Mouse (Mus musculus): ENCODE data around the gene Gm20388. TPM values are rescaled to one million over a fixed set of nuclear protein-coding genes. Genes with fewer than 3 reads are reported as not detected.

Gm20388 gene
- total RNA-seq, 1 experiment from 2014 or later = 3.6 TPM

GRCm38 (mm10) chr8:120751226-120752081 is 840.8 kb downstream of the Gm20388 start:
- DNase-seq = no peak

DNA sequence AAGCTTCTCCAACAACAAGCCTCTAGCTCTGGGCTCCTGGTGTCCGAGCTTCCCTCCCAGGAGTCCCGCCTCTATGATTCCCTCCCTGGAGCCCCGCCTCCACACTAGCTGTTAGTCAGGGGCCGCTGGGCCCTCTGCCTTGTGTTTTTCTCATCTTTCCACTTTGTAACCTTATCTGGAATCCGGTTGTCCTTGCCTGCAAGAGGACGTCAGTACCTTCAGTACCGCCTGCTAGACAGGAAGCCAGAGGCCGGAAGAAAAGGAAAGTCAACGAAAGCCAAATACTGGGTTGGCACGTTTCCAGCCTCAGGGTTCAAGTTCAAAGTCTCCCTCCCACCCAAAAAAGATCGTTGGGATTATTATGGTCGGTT is 841.4 kb downstream of the Gm20388 start:
- peak; percentile 75 for DNase-seq

- no peak for DNase-seq
Observed at GRCm38 (mm10) chr8:120753476-120753875, 842.8 kb downstream of the Gm20388 start.

- DNase-seq = no peak
Observed at GRCm38 (mm10) chr8:120755306-120756297, 845.0 kb downstream of the Gm20388 start.

- no peak for DNase-seq
Observed at GRCm38 (mm10) chr8:120758005-120758404, 847.4 kb downstream of the Gm20388 start.

GRCm38 (mm10) chr8:120759847-120760246 is 849.2 kb downstream of the Gm20388 start:
- peak; percentile 35 for DNase-seq

- no peak for DNase-seq
Observed at GRCm38 (mm10) chr8:120760341-120761215, 849.9 kb downstream of the Gm20388 start.

- DNase-seq = no peak
Observed at GRCm38 (mm10) chr8:120763267-120763666, 852.6 kb downstream of the Gm20388 start.

DNA sequence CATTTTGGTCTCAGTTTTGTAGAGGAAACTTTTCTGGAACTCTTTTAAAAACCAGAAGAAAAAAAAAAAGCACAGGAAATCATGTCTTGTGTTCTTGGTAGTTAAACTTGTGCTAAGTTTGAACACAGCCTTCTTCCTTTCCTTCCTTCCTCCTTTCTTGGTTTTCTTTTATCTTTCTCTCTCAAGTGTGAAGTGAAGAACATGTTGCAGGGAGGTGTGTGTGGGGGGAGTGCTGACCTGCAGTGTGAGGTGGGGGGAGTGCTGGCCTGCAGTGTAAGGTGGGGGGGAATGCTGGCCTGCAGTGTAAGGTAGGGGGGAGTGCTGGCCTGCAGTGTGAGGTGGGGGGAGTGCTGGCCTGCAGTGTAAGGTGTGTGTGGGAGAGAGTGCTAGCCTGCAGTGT is 854.0 kb downstream of the Gm20388 start:
- no peak for DNase-seq

- DNase-seq = no peak
Observed at GRCm38 (mm10) chr8:120766622-120767021, 856.0 kb downstream of the Gm20388 start.

DNA sequence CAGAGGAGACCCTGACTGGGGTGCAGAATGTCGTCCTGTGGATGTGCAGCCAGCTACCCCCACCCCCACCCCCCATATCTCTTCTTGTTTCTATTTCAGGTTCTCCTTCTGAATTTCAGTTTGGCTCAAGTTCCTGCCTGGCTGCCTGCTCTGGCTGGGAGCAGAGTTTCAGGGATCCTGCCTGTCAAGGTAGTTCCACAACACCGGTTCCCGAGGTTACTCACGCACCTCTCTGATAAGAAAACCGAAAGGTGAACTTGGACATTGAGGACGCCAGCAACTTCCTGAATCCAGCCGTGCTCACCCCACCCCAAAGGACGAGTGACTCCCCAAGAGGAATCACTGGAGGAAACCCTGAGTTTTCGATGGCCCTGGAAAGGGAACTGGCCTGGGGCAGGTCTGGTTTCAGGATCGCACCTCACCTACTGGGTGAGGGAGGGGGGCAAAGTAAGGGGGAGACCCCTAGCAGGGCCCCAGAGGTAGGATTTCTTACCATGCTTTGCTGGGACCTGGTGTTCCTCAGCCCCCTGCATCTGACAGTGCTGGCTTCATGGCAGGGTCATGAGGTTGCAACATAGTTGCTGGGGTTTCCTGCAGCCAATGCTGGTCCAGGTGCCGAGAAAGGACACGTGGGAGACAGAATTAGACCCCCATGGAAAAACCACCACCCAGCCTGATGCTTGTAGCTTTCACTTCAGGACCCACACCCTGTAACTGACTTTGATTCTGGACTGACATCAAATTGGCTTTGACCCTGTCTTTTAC is 858.0 kb downstream of the Gm20388 start:
- no peak for DNase-seq

- no peak for DNase-seq
Observed at GRCm38 (mm10) chr8:120777184-120777583, 866.5 kb downstream of the Gm20388 start.

DNA sequence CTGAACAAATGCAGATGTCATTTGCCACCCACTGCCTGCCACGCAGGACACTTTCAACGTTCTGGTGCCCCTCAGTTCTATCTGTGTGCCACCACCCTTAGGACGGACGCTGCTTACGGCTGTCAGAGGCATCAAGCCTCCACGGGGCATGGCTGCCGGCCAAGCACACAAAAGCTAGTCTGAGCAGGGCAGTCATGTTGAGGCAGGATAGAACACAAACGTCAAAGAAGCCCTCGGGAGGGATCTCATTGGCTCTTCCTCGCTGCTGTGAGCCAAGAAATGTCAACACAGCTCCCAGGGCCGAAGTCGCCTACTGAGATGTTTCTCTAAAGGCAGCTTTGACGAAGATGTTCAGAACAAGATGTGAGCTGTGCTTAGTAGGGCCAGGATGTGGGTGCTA is 867.1 kb downstream of the Gm20388 start:
- no peak for DNase-seq

DNA sequence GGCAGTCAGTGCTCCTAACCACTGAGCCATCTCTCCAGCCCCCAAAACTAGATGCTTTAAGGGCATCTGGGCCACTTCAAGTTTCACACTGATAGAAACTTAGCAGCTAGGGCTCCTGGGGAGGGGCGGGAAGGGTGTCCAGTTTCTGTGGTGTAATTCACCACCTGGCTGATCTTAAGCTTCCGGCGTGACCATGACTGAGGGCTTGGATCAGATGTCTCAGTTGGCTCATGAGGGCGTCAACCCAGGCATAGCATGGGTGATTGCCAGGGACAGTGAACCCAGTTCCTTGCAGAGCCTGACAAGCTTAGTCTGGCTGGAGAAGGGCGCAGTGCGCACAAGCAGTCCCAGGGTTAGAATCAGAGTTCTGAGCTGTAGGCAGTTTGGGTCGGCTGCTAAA is 868.5 kb downstream of the Gm20388 start:
- DNase-seq = no peak

GRCm38 (mm10) chr8:120783781-120784180 is 873.1 kb downstream of the Gm20388 start:
- DNase-seq = no peak

GRCm38 (mm10) chr8:120786753-120787152 is 876.1 kb downstream of the Gm20388 start:
- DNase-seq = no peak

- DNase-seq = no peak
Observed at GRCm38 (mm10) chr8:120787631-120788030, 877.0 kb downstream of the Gm20388 start.

DNA sequence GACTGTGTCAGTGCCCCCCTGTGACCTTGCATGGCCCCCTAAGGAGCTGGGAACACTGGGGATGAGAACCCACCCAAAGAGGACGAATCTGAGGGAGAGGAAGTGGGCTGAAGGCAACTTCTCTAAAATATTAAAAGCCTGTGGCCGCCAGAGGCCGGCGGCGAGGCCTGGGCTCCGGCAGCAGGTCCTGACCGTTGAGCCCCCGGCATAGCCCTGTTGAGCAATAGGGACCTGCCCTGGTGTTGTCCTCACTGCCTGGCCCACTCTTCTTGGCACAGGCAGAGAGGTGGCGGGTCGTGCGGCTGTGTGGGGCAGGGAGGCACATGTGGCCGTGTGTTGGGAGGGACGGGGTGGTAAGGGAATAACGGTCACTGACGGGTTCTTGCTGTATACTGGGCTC is 882.1 kb downstream of the Gm20388 start:
- no peak for DNase-seq

- peak; percentile 90 for DNase-seq
Observed at GRCm38 (mm10) chr8:120795944-120796635, 885.4 kb downstream of the Gm20388 start.

DNA sequence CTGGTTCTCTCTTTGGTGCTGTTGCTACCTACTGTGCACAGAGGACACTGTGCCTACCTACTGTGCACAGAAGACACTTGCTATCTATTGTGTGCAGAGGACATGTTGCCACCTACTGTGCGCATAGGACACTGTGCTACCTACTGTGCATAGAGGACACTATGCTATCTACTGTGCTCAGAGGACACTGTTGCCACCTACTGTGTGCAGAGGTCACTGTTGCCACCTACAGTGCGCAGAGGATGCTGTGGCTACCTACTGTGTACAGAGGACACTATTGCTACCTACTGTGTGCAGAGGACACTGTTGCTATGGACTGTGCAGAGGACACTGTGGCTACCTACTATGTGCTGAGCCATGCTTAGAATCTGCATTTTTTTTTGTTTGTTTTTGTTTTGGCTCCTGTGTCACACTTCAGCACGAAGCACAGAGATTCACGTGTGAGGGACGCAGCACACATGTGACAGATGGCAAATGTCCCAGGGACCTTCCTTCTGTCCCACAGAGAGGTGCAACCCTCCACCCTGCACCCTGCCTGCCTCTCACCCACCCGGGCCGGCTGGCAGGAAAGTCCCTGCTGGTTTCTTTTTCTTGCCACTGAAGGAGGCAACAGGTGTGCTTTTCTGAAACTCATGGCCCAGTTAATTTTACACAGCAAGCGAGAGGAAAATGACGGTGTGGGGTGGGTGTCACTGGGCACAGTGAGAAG is 886.5 kb downstream of the Gm20388 start:
- DNase-seq = no peak
